Mouse (Mus musculus) forebrain, embryonic 13.5 days (tissue): ENCODE data around the gene Nhsl2. TPM values are rescaled to one million over a fixed set of nuclear protein-coding genes. Genes with fewer than 3 reads are reported as not detected.
"Not testable (repeated sequence)": the region's sequence is repeated elsewhere in the genome, so short reads cannot be mapped to it uniquely, and the experiment has no call there.

Experiments used
- ATAC-seq: fragments of 200-750 bp; cut with Nextera tagmentation; 2 replicates; pipeline ENCODE4 v1.8.0; 2017
- H3K27ac ChIP-seq: fragments of 300-500 bp; sonication (generic); 2 replicates; pipeline ENCODE4 v1.5.1; 2015; ENCODE audit warnings: inconsistent platforms, mild to moderate bottlenecking, moderate library complexity
- H3K27me3 ChIP-seq: fragments of 300-500 bp; sonication (generic); 2 replicates; pipeline ENCODE4 v1.6.1; 2015; ENCODE audit warnings: mild to moderate bottlenecking, inconsistent platforms
- H3K36me3 ChIP-seq: fragments of 300-500 bp; sonication (generic); 2 replicates; pipeline ENCODE4 v1.6.1; 2015; ENCODE audit warnings: mild to moderate bottlenecking, inconsistent platforms; ENCODE audit not compliant: poor library complexity, severe bottlenecking
- H3K4me1 ChIP-seq: fragments of 300-500 bp; sonication (generic); 2 replicates; pipeline ENCODE4 v1.6.1; 2015; ENCODE audit warnings: inconsistent platforms
- H3K4me2 ChIP-seq: fragments of 300-500 bp; sonication (generic); 2 replicates; pipeline ENCODE4 v1.6.1; 2015; ENCODE audit warnings: inconsistent platforms, mild to moderate bottlenecking, moderate library complexity
- H3K4me3 ChIP-seq: fragments of 300-500 bp; sonication (generic); 2 replicates; pipeline ENCODE4 v1.5.1; 2015; ENCODE audit warnings: mild to moderate bottlenecking, inconsistent platforms
- H3K9ac ChIP-seq: fragments of 300-500 bp; sonication (generic); 2 replicates; pipeline ENCODE4 v1.6.1; 2015; ENCODE audit warnings: mild to moderate bottlenecking, inconsistent platforms
- H3K9me3 ChIP-seq: fragments of 300-500 bp; sonication (generic); replicated peaks from 2 replicates; pipeline ENCODE4 v1.6.1; 2016; ENCODE audit warnings: inconsistent platforms
- WGBS: fragments of 180-500 bp; shearing (Covaris S2); methylation state at CpG from one replicate; pipeline ENCODE4 v1.1.7; 2015; 5-methylcytosine and 5-hydroxymethylcytosine counted together
- polyA plus RNA-seq: library from polyadenylated mRNA; unstranded; fragments of >200 nt; fragmentation: Nextera tagmentation; extraction: Ambion mirVana; gene quantifications from 2 replicates; pipeline ENCODE4 v1.2.1, GENCODE M21; 2015

Gene Nhsl2
- polyA plus RNA-seq: 6.2 and 7.0 TPM in 2 replicates

GRCm38 (mm10) chrX:101849281-101849821, at the start of gene Nhsl2:
Nhsl2 (plus strand) TSS chrX:101849385.
- Histone ChIP-seq H3K27me3 (peaks cover 71% of the 10 kb centered on the region), H3K9ac (peak within 1 kb of the TSS; percentile 61), H3K4me1 (no peaks in the 10 kb centered on the region), H3K9me3 (no peaks in the 10 kb centered on the region), H3K4me2 (peak within 1 kb of the TSS; percentile 74), H3K27ac (no peak within 1 kb of the TSS), H3K4me3 (peak within 1 kb of the TSS; percentile 53), H3K36me3 (no peaks in the 10 kb centered on the region)
- ATAC-seq: peak; percentile 93
- 21% methylated on average over 40 of the region's 58 CpGs for WGBS

- H3K27me3 ChIP-seq: no peaks in the 10 kb centered on the region
- no peak overlapping the region for H3K4me2 ChIP-seq
- no peaks in the 10 kb centered on the region for H3K9me3 ChIP-seq
- no peak for ATAC-seq
- no peak overlapping the region for H3K27ac ChIP-seq
- H3K9ac ChIP-seq: no peak overlapping the region
- no peaks in the 10 kb centered on the region for H3K36me3 ChIP-seq
- H3K4me1 ChIP-seq: no peaks in the 10 kb centered on the region
- 27% methylated on average over 2 of the region's 2 CpGs for WGBS
- H3K4me3 ChIP-seq: no peak overlapping the region
These were observed 43.7 kb upstream of the Nhsl2 start for GRCm38 (mm10) chrX:101805512-101805911.

GRCm38 (mm10) chrX:101811750-101812149, 37.4 kb upstream of the Nhsl2 start:
- H3K4me3 ChIP-seq: no peak overlapping the region
- no peaks in the 10 kb centered on the region for H3K9me3 ChIP-seq
- no peak overlapping the region for H3K27ac ChIP-seq
- 63% methylated on average over 3 of the region's 3 CpGs for WGBS
- H3K27me3 ChIP-seq: peaks cover 19% of the 10 kb centered on the region; the same call in 1 of the 2 replicates
- ATAC-seq: no peak
- no peaks in the 10 kb centered on the region for H3K4me1 ChIP-seq
- no peaks in the 10 kb centered on the region for H3K36me3 ChIP-seq
- H3K4me2 ChIP-seq: no peak overlapping the region
- no peak overlapping the region for H3K9ac ChIP-seq

GRCm38 (mm10) chrX:101819163-101819562, 30.0 kb upstream of the Nhsl2 start:
- Histone ChIP-seq H3K4me2 (no peak overlapping the region), H3K27me3 (peaks cover 8% of the 10 kb centered on the region; the same call in 1 of the 2 replicates), H3K4me1 (no peaks in the 10 kb centered on the region), H3K27ac (no peak overlapping the region), H3K9me3 (no peaks in the 10 kb centered on the region), H3K9ac (no peak overlapping the region), H3K36me3 (no peaks in the 10 kb centered on the region), H3K4me3 (no peak overlapping the region)
- 47% methylated on average over 1 of the region's 1 CpGs for WGBS
- no peak for ATAC-seq

GRCm38 (mm10) chrX:101819980-101820379, 29.2 kb upstream of the Nhsl2 start:
- H3K4me1 ChIP-seq, H3K36me3 ChIP-seq, H3K9me3 ChIP-seq, ATAC-seq, H3K4me2 ChIP-seq, H3K27ac ChIP-seq, H3K9ac ChIP-seq, H3K27me3 ChIP-seq, H3K4me3 ChIP-seq: not testable (repeated sequence)

GRCm38 (mm10) chrX:101847191-101847795, 1.9 kb upstream of the Nhsl2 start:
- 53% methylated on average over 5 of the region's 5 CpGs for WGBS
- Histone ChIP-seq H3K4me3 (no peak overlapping the region), H3K9ac (no peak overlapping the region), H3K27ac (no peak overlapping the region), H3K4me2 (no peak overlapping the region), H3K9me3 (no peaks in the 10 kb centered on the region), H3K36me3 (no peaks in the 10 kb centered on the region), H3K4me1 (no peaks in the 10 kb centered on the region), H3K27me3 (peaks cover 67% of the 10 kb centered on the region)
- no peak for ATAC-seq

DNA sequence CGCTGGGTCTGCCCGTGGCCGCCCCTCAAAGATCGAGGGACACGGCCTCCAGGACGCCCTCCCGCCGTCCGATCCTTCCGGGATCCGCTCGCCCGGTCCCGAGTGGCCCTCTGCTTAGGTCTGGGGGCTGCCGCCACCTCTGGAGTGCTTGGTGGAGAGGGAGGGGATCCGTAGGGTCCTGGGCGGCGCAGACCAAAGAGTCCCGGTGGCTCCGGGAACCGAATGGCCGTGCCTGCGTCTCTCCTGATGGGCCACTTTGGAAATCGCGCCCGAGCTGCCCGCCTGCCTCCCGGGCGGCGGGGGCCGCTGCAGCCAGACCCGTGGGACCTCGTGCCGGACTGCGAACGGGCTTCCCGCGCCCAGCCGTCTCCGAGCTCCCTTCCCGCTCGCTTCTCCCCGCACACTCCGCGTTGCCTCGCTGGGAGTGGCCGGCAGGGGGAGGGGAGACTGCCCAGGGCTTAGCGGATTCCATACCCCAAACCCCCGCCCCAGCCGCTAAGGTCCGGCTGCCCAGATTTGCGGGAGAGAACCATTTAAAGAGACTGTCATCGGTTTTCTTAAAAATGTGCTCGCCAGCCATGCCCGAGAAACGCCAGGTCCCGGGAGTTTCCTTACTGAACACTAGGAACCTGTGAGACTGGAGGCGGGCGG, 841 bp downstream of the Nhsl2 start:
- Histone ChIP-seq H3K4me1 (no peaks in the 10 kb centered on the region), H3K9me3 (no peaks in the 10 kb centered on the region), H3K27ac (no peak overlapping the region), H3K27me3 (peaks cover 75% of the 10 kb centered on the region), H3K4me3 (peak overlapping the region; percentile 53), H3K9ac (peak overlapping the region; percentile 61), H3K4me2 (peak overlapping the region; percentile 74), H3K36me3 (no peaks in the 10 kb centered on the region)
- ATAC-seq: peak; percentile 62
- WGBS: 18% methylated on average over 41 of the region's 59 CpGs

DNA sequence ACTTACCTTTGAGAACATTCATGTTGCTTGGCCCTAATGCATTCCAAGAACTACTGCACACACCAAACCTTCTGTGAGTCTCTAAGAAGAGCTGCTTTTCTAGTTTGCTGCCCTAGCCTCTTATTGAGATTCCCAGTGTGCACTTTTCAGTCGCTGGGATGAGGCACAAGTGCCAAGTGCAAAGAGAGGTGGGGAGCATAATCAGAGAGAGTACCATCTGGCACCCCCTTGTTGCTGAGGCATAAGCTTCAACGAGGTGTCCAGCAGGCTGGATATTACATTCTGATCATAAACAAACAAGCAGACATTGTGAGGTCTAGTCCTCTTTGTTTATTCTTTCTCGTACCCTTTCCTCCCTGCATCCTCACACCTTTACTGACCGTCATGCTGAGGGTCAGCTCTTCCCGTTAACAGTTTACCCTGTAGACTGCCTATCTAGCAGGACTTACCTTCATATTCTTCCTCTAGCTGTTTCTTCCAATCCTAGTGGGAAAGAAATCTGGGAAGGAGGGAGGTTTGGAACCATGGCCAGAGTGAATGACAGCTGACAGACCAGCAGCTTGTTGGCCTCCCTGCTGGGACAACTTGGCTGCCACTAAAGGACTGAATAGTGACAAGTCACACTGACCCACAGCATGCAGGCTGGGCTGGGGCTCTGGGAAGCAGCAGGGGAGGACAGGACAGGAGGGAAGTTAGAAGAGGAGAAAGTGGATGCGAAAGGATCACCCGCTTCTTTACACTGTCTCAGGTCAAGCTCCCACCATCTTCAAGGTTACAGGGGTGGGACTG, 2.6 kb downstream of the Nhsl2 start:
- 42% methylated on average over 7 of the region's 7 CpGs for WGBS
- Histone ChIP-seq H3K9me3 (no peaks in the 10 kb centered on the region), H3K4me2 (no peak overlapping the region), H3K27ac (no peak overlapping the region), H3K27me3 (peaks cover 62% of the 10 kb centered on the region), H3K4me1 (no peaks in the 10 kb centered on the region), H3K36me3 (no peaks in the 10 kb centered on the region), H3K9ac (no peak overlapping the region), H3K4me3 (no peak overlapping the region)
- no peak for ATAC-seq

DNA sequence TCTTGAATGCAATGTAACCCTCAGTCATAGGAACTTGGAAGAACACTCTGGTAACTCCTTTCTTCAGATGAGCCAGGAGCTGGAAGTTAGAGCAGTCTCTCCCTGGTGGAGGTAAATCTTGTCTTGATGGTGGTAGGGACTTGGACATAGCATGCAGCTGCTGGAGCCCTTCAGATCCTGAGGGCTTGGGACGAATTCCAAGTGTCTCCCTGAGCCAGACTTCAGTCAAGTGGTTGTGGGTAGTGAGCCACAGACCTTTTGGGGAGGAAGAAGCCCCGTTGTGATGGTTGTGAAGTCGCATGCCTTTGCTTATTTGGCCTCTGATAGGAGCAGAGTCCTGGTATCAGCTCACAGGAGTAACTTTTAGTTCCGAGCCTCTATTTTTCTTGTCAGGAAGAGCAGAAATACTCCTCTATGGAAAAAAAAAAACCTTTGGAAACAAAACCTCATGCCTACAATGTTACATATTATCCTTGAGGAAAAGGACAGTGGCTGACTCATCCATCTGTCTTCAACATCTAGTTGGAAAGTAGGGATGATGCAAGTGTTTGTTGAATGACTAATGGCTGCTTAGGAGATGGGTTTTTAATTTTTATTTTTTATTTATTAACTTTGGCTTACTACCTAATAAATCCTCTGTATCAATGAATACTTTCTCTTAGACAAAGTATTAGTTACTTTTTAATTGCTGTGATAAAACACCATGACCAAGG, 14.6 kb downstream of the Nhsl2 start:
- H3K4me2 ChIP-seq: no peak overlapping the region
- H3K4me1 ChIP-seq: no peaks in the 10 kb centered on the region
- H3K27ac ChIP-seq: no peak overlapping the region
- 83% methylated on average over 4 of the region's 4 CpGs for WGBS
- peaks cover 20% of the 10 kb centered on the region for H3K27me3 ChIP-seq
- no peak overlapping the region for H3K4me3 ChIP-seq
- no peaks in the 10 kb centered on the region for H3K9me3 ChIP-seq
- H3K36me3 ChIP-seq: no peaks in the 10 kb centered on the region
- H3K9ac ChIP-seq: no peak overlapping the region
- no peak for ATAC-seq

DNA sequence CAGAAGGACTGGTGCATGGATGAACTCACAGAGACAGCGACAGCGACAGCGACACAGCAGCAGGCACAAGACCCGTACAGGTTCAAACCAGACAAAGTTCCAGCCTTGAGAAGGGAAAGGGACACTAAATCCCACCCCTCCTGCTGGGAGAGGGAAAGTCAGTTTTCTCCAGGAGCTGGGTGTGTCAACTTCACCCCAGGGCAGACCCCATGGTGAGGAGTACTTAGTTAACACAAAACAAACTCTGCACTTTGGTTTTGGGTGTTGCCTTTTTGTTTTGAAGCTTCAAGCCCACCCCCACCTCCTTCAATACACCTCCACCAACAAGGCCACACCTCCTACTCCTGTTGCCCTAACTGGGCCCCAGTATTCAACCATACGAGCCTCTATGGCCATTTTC, 15.6 kb downstream of the Nhsl2 start:
- Histone ChIP-seq H3K4me3 (no peak overlapping the region), H3K27ac (no peak overlapping the region), H3K4me2 (no peak overlapping the region), H3K36me3 (no peaks in the 10 kb centered on the region), H3K9ac (no peak overlapping the region), H3K27me3 (peaks cover 20% of the 10 kb centered on the region), H3K9me3 (no peaks in the 10 kb centered on the region), H3K4me1 (no peaks in the 10 kb centered on the region)
- no peak for ATAC-seq
- 57% methylated on average over 5 of the region's 5 CpGs for WGBS

- Histone ChIP-seq H3K9me3 (no peaks in the 10 kb centered on the region), H3K27ac (no peak overlapping the region), H3K4me3 (no peak overlapping the region), H3K27me3 (peaks cover 17% of the 10 kb centered on the region; the same call in 1 of the 2 replicates), H3K4me1 (no peaks in the 10 kb centered on the region), H3K36me3 (no peaks in the 10 kb centered on the region), H3K4me2 (no peak overlapping the region), H3K9ac (no peak overlapping the region)
- ATAC-seq: no peak
- WGBS: 68% methylated on average over 3 of the region's 3 CpGs
These were observed 25.0 kb downstream of the Nhsl2 start for GRCm38 (mm10) chrX:101874147-101874546.
